Mouse (Mus musculus) heart, embryonic 12.5 days (tissue): ENCODE measurements around the gene Brpf1. TPM values are rescaled to one million over a fixed set of nuclear protein-coding genes. Genes with fewer than 3 reads are reported as not detected.
A peak's percentile ranks its signal among the peaks of the same experiment; 100 is the strongest.

ENCODE experiments used
- ATAC-seq: fragments of 200-750 bp; cut with Nextera tagmentation; 2 replicates; pipeline ENCODE4 v1.8.0; 2017; ENCODE audit warnings: moderate TSS enrichment, moderate library complexity; ENCODE audit not compliant: insufficient number of reproducible peaks, low FRiP score
- H3K27ac ChIP-seq: fragments of 300-500 bp; sonication (generic); 2 replicates; pipeline ENCODE4 v1.5.1; 2016; ENCODE audit warnings: mild to moderate bottlenecking, moderate library complexity; ENCODE audit not compliant: poor library complexity, severe bottlenecking
- H3K27me3 ChIP-seq: fragments of 300-500 bp; sonication (generic); replicated peaks from 2 replicates; pipeline ENCODE4 v1.6.1; 2016; ENCODE audit warnings: mild to moderate bottlenecking, moderate library complexity
- H3K36me3 ChIP-seq: fragments of 300-500 bp; sonication (generic); 2 replicates; pipeline ENCODE4 v1.6.1; 2016; ENCODE audit warnings: mild to moderate bottlenecking, moderate library complexity
- H3K4me1 ChIP-seq: fragments of 300-500 bp; sonication (generic); replicated peaks from 2 replicates; pipeline ENCODE4 v1.6.1; 2016; ENCODE audit warnings: mild to moderate bottlenecking
- H3K4me2 ChIP-seq: fragments of 300-500 bp; sonication (generic); 2 replicates; pipeline ENCODE4 v1.6.1; 2016; ENCODE audit warnings: mild to moderate bottlenecking, moderate library complexity
- H3K4me3 ChIP-seq: fragments of 300-500 bp; sonication (generic); 2 replicates; pipeline ENCODE4 v1.5.1; 2016; ENCODE audit warnings: mild to moderate bottlenecking
- H3K9ac ChIP-seq: fragments of 300-500 bp; sonication (generic); 2 replicates; pipeline ENCODE4 v1.6.1; 2016; ENCODE audit warnings: mild to moderate bottlenecking, moderate library complexity
- H3K9me3 ChIP-seq: fragments of 300-500 bp; sonication (generic); replicated peaks from 2 replicates; pipeline ENCODE4 v1.6.1; 2016; ENCODE audit warnings: mild to moderate bottlenecking, moderate library complexity
- WGBS: fragments of 180-500 bp; shearing (Covaris S2); methylation state at CpG from one replicate; pipeline ENCODE4 v1.1.7; 2016; 5-methylcytosine and 5-hydroxymethylcytosine counted together
- polyA plus RNA-seq: library from polyadenylated mRNA; unstranded; fragments of >200 nt; fragmentation: Nextera tagmentation; extraction: Ambion mirVana; gene quantifications from 2 replicates; pipeline ENCODE4 v1.2.1, GENCODE M21; 2016

The Brpf1 gene
- polyA plus RNA-seq, 1 experiment from 2014 or later = 16.2 TPM

- H3K4me1 ChIP-seq = peaks cover 32% of the 10 kb centered on the region
- H3K9me3 ChIP-seq = no peaks in the 10 kb centered on the region
- H3K36me3 ChIP-seq = peaks cover 75% of the 10 kb centered on the region
- WGBS = 51% methylated on average over 8 of the region's 8 CpGs
- no peak overlapping the region for H3K4me3 ChIP-seq
- H3K27ac ChIP-seq = no peak overlapping the region
- ATAC-seq = no peak
- H3K4me2 ChIP-seq = no peak overlapping the region
- no peak overlapping the region for H3K9ac ChIP-seq
- H3K27me3 ChIP-seq = no peaks in the 10 kb centered on the region
Measured at GRCm38 (mm10) chr6:113336852-113337620, 30.1 kb downstream of the Brpf1 start.

GRCm38 (mm10) chr6:113341574-113341973 lies 34.6 kb downstream of the Brpf1 start:
- Histone ChIP-seq H3K36me3 (peaks cover 40% of the 10 kb centered on the region), H3K4me3 (peak overlapping the region; percentile 57; the same call in 1 of the 2 replicates), H3K9me3 (no peaks in the 10 kb centered on the region), H3K4me1 (peaks cover 40% of the 10 kb centered on the region), H3K27ac (peak overlapping the region; percentile 42; the same call in 1 of the 2 replicates), H3K9ac (peak overlapping the region; percentile 55; the same call in 1 of the 2 replicates), H3K27me3 (no peaks in the 10 kb centered on the region), H3K4me2 (peak overlapping the region; percentile 72)
- ATAC-seq = no peak
- 78% methylated on average over 6 of the region's 6 CpGs for WGBS

GRCm38 (mm10) chr6:113342297-113342696 lies 35.4 kb downstream of the Brpf1 start:
- peaks cover 35% of the 10 kb centered on the region for H3K4me1 ChIP-seq
- peak overlapping the region; percentile 72 for H3K4me2 ChIP-seq
- H3K4me3 ChIP-seq = peak overlapping the region; percentile 57
- H3K9me3 ChIP-seq = no peaks in the 10 kb centered on the region
- H3K27ac ChIP-seq = peak overlapping the region; percentile 42
- no peak for ATAC-seq
- 34% methylated on average over 4 of the region's 7 CpGs for WGBS
- peak overlapping the region; percentile 44; the same call in 1 of the 2 replicates for H3K9ac ChIP-seq
- H3K27me3 ChIP-seq = no peaks in the 10 kb centered on the region
- H3K36me3 ChIP-seq = peaks cover 38% of the 10 kb centered on the region

GRCm38 (mm10) chr6:113343177-113344092 lies 36.5 kb downstream of the Brpf1 start, which contains the start of gene Camk1:
Gene Camk1, minus strand, starts transcription at chr6:113343984.
- peak; percentile 83 for ATAC-seq
- Histone ChIP-seq H3K4me2 (peak within 1 kb of the TSS; percentile 72), H3K4me3 (peak within 1 kb of the TSS; percentile 57), H3K27me3 (no peaks in the 10 kb centered on the region), H3K9ac (peak within 1 kb of the TSS; percentile 85), H3K27ac (peak within 1 kb of the TSS; percentile 46; the same call in 1 of the 2 replicates), H3K4me1 (peaks cover 31% of the 10 kb centered on the region), H3K36me3 (peaks cover 26% of the 10 kb centered on the region), H3K9me3 (no peaks in the 10 kb centered on the region)
- 12% methylated on average over 32 of the region's 32 CpGs for WGBS

GRCm38 (mm10) chr6:113344321-113344720 lies 37.4 kb downstream of the Brpf1 start:
- Histone ChIP-seq H3K9me3 (no peaks in the 10 kb centered on the region), H3K36me3 (peaks cover 17% of the 10 kb centered on the region), H3K27ac (no peak overlapping the region), H3K4me1 (peaks cover 31% of the 10 kb centered on the region), H3K4me2 (peak overlapping the region; percentile 72), H3K9ac (peak overlapping the region; percentile 85; the same call in 1 of the 2 replicates), H3K27me3 (no peaks in the 10 kb centered on the region), H3K4me3 (peak overlapping the region; percentile 57; the same call in 1 of the 2 replicates)
- 45% methylated on average over 2 of the region's 2 CpGs for WGBS
- no peak for ATAC-seq

DNA sequence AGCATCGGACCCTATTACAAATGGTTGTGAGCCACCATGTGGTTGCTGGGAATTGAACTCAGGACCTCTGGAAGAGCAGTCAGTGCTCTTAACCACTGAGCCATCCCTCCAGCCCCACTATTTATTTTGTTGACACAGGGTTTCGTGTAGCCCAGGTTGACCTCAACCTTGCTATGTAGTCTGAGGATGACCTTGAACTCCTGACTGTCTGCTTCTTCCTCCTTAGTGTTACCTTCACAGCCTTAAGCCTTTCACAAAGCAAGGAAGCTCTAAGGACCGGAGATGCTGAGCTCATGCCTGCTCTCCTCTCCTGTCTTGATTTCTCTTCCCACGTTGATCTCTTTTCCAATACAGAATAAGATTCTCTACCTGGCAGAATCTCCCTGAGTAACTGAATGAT lies 40.0 kb downstream of the Brpf1 start:
- Histone ChIP-seq H3K4me2 (no peak overlapping the region), H3K36me3 (no peaks in the 10 kb centered on the region), H3K27me3 (no peaks in the 10 kb centered on the region), H3K27ac (no peak overlapping the region), H3K4me3 (no peak overlapping the region), H3K9ac (no peak overlapping the region), H3K4me1 (peaks cover 29% of the 10 kb centered on the region), H3K9me3 (no peaks in the 10 kb centered on the region)
- WGBS = 76% methylated on average over 4 of the region's 4 CpGs
- no peak for ATAC-seq

GRCm38 (mm10) chr6:113350538-113350937 lies 43.6 kb downstream of the Brpf1 start:
- ATAC-seq = no peak
- no peak overlapping the region for H3K9ac ChIP-seq
- 0 out of 2 replicates have a peak, but pooled peaks cover 3% of the 10 kb centered on the region for H3K27me3 ChIP-seq

DNA sequence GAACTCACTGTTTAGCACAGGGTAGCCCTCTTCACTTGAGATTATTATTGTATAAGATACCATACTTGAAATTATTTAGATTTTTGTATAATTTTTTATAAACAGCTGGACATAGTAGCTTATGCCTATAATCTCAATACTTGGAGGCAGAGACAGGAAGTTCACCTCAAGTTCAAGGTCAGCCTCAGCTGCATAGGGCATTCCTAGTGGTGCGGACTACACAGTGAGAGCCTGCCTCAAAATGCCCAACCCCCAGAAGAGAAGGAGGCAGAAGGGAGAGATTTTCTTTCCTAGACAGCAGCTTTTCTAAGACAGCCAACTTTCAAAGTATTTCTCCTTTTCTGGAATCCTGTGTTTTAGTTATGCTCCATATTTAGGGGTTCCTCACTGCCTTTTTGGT lies 44.2 kb downstream of the Brpf1 start:
- WGBS = 52% methylated on average over 1 of the region's 1 CpGs

More at GRCm38 (mm10) chr6:113350538-113350937, 43.6 kb downstream of the Brpf1 start:
- H3K27ac ChIP-seq = no peak overlapping the region
- H3K4me3 ChIP-seq = no peak overlapping the region
- 0 out of 2 replicates have a peak, but pooled peaks cover 3% of the 10 kb centered on the region for H3K4me1 ChIP-seq
- H3K36me3 ChIP-seq = no peaks in the 10 kb centered on the region
- no peaks in the 10 kb centered on the region for H3K9me3 ChIP-seq
- H3K4me2 ChIP-seq = no peak overlapping the region

GRCm38 (mm10) chr6:113351653-113352052 lies 44.7 kb downstream of the Brpf1 start:
- no peak overlapping the region for H3K9ac ChIP-seq
- H3K36me3 ChIP-seq = no peaks in the 10 kb centered on the region
- H3K4me2 ChIP-seq = no peak overlapping the region
- no peak overlapping the region for H3K4me3 ChIP-seq
- no peak for ATAC-seq
- H3K9me3 ChIP-seq = no peaks in the 10 kb centered on the region
- H3K27ac ChIP-seq = no peak overlapping the region
- 0 out of 2 replicates have a peak, but pooled peaks cover 3% of the 10 kb centered on the region for H3K4me1 ChIP-seq
- WGBS = 66% methylated on average over 10 of the region's 10 CpGs
- H3K27me3 ChIP-seq = 0 out of 2 replicates have a peak, but pooled peaks cover 3% of the 10 kb centered on the region

More for the DNA sequence above, 44.2 kb downstream of the Brpf1 start:
- no peak overlapping the region for H3K27ac ChIP-seq
- H3K9me3 ChIP-seq = no peaks in the 10 kb centered on the region
- no peak overlapping the region for H3K4me2 ChIP-seq
- 0 out of 2 replicates have a peak, but pooled peaks cover 3% of the 10 kb centered on the region for H3K4me1 ChIP-seq
- no peak overlapping the region for H3K9ac ChIP-seq
- no peak for ATAC-seq
- H3K4me3 ChIP-seq = no peak overlapping the region
- H3K27me3 ChIP-seq = 0 out of 2 replicates have a peak, but pooled peaks cover 3% of the 10 kb centered on the region
- H3K36me3 ChIP-seq = no peaks in the 10 kb centered on the region

DNA sequence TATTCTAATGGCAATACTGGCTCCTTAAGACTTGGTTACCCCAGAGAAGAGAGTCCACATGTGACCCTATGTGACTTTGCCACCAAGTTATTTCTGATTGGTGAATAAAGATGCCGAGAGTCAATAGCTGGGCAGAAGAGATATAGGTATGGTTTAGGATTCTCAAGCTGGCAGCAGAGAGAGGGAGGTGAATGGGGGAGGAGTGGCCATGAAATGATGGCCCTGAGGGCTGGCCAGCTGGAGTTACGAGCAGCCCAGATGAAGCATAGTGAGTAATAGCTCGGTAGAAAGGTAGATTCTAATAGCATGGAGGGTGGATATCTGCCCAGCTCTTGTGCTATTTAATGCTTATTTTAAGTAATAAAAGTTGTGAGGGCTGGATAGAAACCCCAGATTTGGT lies 45.9 kb downstream of the Brpf1 start:
- no peak overlapping the region for H3K27ac ChIP-seq
- H3K27me3 ChIP-seq = 0 out of 2 replicates have a peak, but pooled peaks cover 3% of the 10 kb centered on the region
- H3K4me2 ChIP-seq = no peak overlapping the region
- 73% methylated on average over 3 of the region's 3 CpGs for WGBS
- H3K9me3 ChIP-seq = no peaks in the 10 kb centered on the region
- H3K9ac ChIP-seq = no peak overlapping the region
- no peak for ATAC-seq
- no peaks in the 10 kb centered on the region for H3K36me3 ChIP-seq
- H3K4me1 ChIP-seq = 0 out of 2 replicates have a peak, but pooled peaks cover 3% of the 10 kb centered on the region
- no peak overlapping the region for H3K4me3 ChIP-seq
